Mouse (Mus musculus) monocyte, adult 59 days (primary cell): Measurements from ENCODE around the gene Gm1993. TPM values are rescaled to one million over a fixed set of nuclear protein-coding genes. Genes with fewer than 3 reads are reported as not detected.

ENCODE experiments used
- total RNA-seq, 2 experiments: library from RNA; stranded (reverse); gene quantifications; one replicate each; pipeline ENCODE4 v1.2.4; 2023

Gene Gm1993
- total RNA-seq: not detected

GRCm38 (mm10) chrX:25570352-25570751 is at the start of gene Gm1993:
Gm1993 (minus strand) TSS chrX:25570452.

